Mouse (Mus musculus): ENCODE results near the gene Gm15056.

Gm15056 gene

DNA sequence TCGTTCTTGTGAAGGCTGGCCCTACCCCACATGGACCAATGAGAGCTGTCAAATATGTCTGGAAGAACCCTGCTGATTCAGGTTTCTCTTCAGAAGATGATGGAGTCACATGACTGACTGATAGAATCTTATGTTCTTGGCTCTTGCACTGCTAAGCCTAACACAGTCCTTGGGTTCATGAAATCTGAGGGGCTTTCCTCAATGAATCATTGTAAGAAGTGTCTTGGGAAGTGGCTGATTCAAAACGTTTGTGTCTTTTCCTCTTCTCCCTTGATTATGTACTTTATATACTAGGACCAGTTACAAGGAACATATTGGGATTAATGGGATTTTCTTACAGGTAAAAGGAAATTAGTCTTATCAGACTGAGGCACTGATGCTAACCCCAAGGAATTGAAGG, at the start of gene Gm15056:
Gene Gm15056, minus strand, starts transcription at position 101 of the 400 bp plus-strand sequence.
- 38% methylated on average over 2 of the region's 2 CpGs for WGBS

DNA sequence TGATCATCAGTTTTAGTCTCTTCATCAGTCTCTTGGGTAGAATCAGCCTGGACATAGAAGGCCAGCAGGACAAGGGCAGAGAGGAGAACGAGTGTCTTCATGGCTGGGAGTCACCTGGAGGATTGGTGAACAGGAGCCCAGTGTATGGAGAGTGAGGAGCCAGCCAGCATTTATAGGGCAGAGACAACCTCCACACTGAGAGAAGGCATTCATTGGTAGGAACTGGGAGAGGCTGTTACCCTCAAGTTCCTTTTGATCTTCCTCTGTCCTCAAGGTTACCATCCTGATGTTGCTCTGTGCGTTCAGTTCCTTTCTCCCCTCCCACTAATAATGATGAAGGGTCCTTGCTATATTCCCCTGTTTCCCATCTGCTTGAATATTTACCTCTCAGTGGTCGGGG, 42.2 kb upstream of the Gm15056 start, which contains the start of gene AY761185:
Gene AY761185, minus strand, starts transcription at position 101 of the 400 bp plus-strand sequence.
- 72% methylated on average over 3 of the region's 3 CpGs for WGBS

DNA sequence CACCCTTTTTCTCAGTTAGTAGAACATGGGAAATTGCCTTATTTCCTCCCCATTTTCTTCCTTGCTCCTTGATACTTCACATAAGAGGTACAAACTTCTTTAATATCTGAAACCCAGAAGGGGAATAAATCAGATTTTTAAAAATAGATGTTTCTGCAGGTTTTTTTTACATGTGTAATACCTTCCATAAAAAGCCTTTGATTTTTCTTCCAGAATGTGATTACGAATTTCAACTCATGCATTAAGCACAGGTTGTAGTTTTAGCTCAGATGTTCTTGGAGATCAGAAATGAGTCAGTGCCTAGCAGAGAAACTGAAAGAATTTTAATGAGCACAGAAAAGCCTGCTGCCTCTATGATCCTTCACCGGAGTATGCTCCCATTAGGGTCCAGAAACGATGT, 19.5 kb upstream of the Gm15056 start, which contains the start of gene Gm6040:
Gene Gm6040, minus strand, starts transcription at position 101 of the 400 bp plus-strand sequence.
- 71% methylated on average over 3 of the region's 3 CpGs for WGBS

DNA sequence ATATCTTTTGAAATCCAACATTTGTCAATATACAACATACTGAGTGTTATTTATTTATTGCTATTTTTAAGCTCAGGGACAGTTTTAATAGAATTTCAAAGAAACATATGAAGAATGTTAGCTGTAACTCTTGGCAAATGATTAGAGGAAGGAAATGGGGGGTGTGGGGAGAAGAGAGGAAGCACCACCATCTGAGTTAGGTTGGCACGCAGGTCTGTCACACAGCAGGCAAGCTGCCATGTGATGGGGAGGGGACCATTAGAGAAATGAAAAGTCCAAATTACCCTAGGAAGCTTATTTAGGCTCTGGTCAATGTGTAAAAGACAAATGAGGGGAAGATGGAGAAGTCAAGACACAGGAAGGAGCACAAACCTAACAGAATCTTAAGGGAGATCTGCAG, 9.9 kb upstream of the Gm15056 start:
- WGBS = 81% methylated on average over 1 of the region's 1 CpGs

DNA sequence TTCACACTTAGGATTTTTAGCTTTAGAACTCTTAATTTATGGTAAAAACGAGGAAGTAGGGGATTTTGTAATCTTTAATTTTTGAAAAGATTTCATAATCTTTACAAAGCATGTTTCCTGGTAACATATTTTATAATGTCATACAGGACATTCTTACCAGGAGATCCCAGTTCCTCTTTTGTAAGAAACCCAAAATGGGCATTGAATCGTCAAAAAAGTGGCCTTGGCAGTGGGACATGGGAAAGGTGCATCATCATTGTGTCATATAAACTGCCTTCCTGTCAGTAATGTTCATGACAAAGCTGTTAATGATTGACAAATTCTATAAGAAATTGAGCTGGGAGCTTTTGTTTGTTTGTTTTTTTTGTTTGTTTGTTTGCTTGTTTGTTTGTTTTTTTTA, 5.8 kb upstream of the Gm15056 start:
- WGBS = 67% methylated on average over 2 of the region's 2 CpGs

DNA sequence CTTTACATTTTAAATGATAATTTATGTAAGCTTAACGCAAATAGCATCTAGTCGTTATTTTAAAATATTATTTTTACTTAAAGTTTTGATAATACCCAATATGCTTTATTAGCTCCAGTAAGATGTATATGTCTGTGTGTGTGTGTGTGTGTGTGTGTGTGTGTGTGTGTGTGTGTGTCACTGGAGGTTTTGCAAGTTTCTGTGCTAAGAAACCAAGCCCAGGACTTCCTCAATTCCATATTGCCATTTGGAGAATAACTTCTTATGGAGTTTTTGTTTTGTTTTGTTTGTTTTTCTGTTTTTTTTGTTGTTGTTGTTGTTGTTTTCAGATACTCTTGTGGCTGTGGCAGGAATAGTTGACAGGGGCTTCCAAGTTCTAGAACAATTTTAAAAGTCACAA, 4.7 kb upstream of the Gm15056 start:
- WGBS = 87% methylated on average over 2 of the region's 2 CpGs

DNA sequence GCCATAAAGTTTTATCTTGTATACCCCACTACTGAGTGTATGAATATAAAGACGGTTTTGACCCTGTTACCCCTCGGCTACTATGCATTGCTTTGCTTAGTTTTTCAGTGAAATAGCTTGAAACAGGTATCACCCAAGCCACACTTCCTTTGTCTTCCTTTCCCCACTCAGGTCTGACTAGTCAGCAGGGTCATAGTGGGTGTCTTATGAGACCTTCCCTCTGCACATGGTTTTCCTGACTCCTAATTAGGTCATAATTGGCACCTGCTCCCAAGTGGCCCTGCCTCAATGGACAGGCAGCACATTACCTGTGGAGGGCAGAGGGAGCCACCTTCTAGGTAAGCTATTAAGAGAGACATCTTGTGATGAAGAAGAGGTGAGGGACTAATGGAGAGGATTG, 10.1 kb downstream of the Gm15056 start, which contains the start of gene Defb33:
Gene Defb33, plus strand, starts transcription at position 301 of the 400 bp plus-strand sequence.
- 85% methylated on average over 2 of the region's 2 CpGs for WGBS

DNA sequence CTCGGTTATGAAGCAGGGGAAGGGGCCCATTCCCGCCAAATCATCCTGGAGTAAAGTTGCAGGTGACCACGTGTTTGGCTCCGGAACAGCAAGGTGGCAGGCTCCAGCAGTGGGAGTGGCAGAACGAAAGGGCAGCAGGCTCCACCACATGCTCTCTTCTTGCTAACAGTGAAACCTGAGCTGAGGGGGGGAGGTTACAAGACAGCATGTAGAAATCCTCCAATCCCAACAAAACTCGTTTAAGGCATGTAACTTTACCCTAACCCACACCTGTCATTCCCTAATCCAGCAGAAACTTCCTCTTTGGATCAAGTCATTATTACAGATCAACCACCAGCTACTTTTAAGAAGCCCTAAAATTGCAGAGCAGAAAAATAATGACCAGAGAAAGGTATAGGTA, 27.8 kb downstream of the Gm15056 start:
- 45% methylated on average over 6 of the region's 6 CpGs for WGBS
